Comparison of ENCODE assay signal across 13 mouse cellular contexts in genomic region chr12:37110977-37111376, GRCm38 (mm10). TPM values are rescaled to one million over a fixed set of nuclear protein-coding genes. Genes with fewer than 3 reads are reported as not detected.
A peak's percentile ranks its signal among the peaks of the same experiment; 100 is the strongest.
DNase-seq lines count a peak whose midpoint lies in the region; ATAC-seq and TF ChIP-seq lines count a peak whose summit lies in the region.
"Had no signal": no experiment of that assay in that cellular context is flagged by ENCODE, and none has a peak within 500 bp of the region (broad histone marks: within the 10 kb centered on the region; RNA-seq: fewer than 3 reads in every experiment).

No protein-coding gene starts in this region.

- peaks cover 9% of the 10 kb centered on the region; the same call in 1 of the 2 replicates for H3K4me1 ChIP-seq in heart, postnatal 0 days (ENCODE audit: control insufficient read depth, insufficient read depth)
- H3K4me1 ChIP-seq in lung, embryonic 16.5 days (replicated peaks; ENCODE audit: control insufficient read depth, insufficient read depth, low read length), result peaks cover 5% of the 10 kb centered on the region
- 0 out of 2 replicates have a peak, but pooled peaks cover 2% of the 10 kb centered on the region for H3K4me1 ChIP-seq in embryonic fibroblast, embryonic 13.5 days (ENCODE audit: control insufficient read depth, insufficient read depth, low read length)
- H3K4me1 ChIP-seq in stomach, embryonic 16.5 days (ENCODE audit: control insufficient read depth, insufficient read depth, low read length), result peaks cover 5% of the 10 kb centered on the region
- H3K4me1 ChIP-seq: liver, embryonic 12.5 days had no signal

- WGBS in heart, postnatal 0 days, result 42% methylated on average over 9 of the region's 9 CpGs
- WGBS in lung, embryonic 16.5 days, result 24% methylated on average over 9 of the region's 9 CpGs
- WGBS in stomach, embryonic 16.5 days, result 45% methylated on average over 9 of the region's 9 CpGs

- peak overlapping the region; percentile 37 for H3K4me2 ChIP-seq in heart, postnatal 0 days (ENCODE audit: low read depth, low read length)
- H3K4me2 ChIP-seq in lung, embryonic 16.5 days (ENCODE audit: low read depth, low read length), result peak overlapping the region; percentile 52
- peak overlapping the region; percentile 43 for H3K4me2 ChIP-seq in stomach, embryonic 16.5 days (ENCODE audit: low read depth, low read length)
- H3K4me2 ChIP-seq: forebrain, embryonic 12.5 days; hindbrain, embryonic 15.5 days; liver, embryonic 12.5 days had no signal

- no peak for TF ChIP-seq CTCF in heart, postnatal 0 days (IDR thresholded peaks at IDR 0.05; ENCODE audit: low read depth)
- TF ChIP-seq CTCF in embryonic fibroblast, embryonic 13.5 days (IDR thresholded peaks at IDR 0.05; ENCODE audit: borderline replicate concordance, insufficient read depth, low read length), result no peak

- peak overlapping the region; percentile 46; the same call in 1 of the 2 replicates for H3K27ac ChIP-seq in heart, postnatal 0 days (ENCODE audit: low read depth)
- peak overlapping the region; percentile 63 for H3K27ac ChIP-seq in lung, embryonic 16.5 days (ENCODE audit: low read length)
- no peak overlapping the region for H3K27ac ChIP-seq in embryonic fibroblast, embryonic 13.5 days (ENCODE audit: insufficient read depth, low read length)
- H3K27ac ChIP-seq in stomach, embryonic 16.5 days (ENCODE audit: low read length), result no peak overlapping the region; the same call in 1 of the 2 replicates
- H3K27ac ChIP-seq: forebrain, embryonic 12.5 days; hindbrain, embryonic 15.5 days; liver, embryonic 12.5 days had no signal

- no peak for TF ChIP-seq POLR2A in embryonic fibroblast, embryonic 13.5 days (IDR thresholded peaks at IDR 0.05; ENCODE audit: low read depth, low read length)

- intact Hi-C loops in heart, postnatal 14 days (cut with DNase I), result loop anchor here (10.0 kb wide), 2 partner anchors 54 to 164 kb away; no protein-coding TSS in a partner anchor

- H3K9me3 ChIP-seq in heart, postnatal 0 days (replicated peaks; ENCODE audit: control insufficient read depth, low read length), result no peaks in the 10 kb centered on the region
- H3K9me3 ChIP-seq in lung, embryonic 16.5 days (ENCODE audit: control insufficient read depth, low read length), result no peaks in the 10 kb centered on the region
- H3K9me3 ChIP-seq in stomach, embryonic 16.5 days (replicated peaks; ENCODE audit: control insufficient read depth, low read length), result no peaks in the 10 kb centered on the region
- H3K9me3 ChIP-seq: forebrain, embryonic 12.5 days; hindbrain, embryonic 15.5 days; liver, embryonic 12.5 days had no signal

- ATAC-seq in heart, postnatal 0 days (ENCODE audit: insufficient read depth, low read depth), result no peak
- ATAC-seq in lung, embryonic 16.5 days (ENCODE audit: low read depth), result no peak
- ATAC-seq in stomach, embryonic 16.5 days (ENCODE audit: insufficient read depth, low FRiP score), result no peak
- no peak for ATAC-seq in frontal cortex, adult (ENCODE audit: low TSS enrichment)
- ATAC-seq: liver, embryonic 12.5 days had no signal

- H3K27me3 ChIP-seq in heart, postnatal 0 days (ENCODE audit: control insufficient read depth, insufficient read depth, low read length), result peaks cover 35% of the 10 kb centered on the region
- H3K27me3 ChIP-seq in lung, embryonic 16.5 days (ENCODE audit: control insufficient read depth, insufficient read depth, low read depth, low read length), result peaks cover 3% of the 10 kb centered on the region; the same call in 1 of the 2 replicates
- H3K27me3 ChIP-seq in stomach, embryonic 16.5 days (ENCODE audit: control insufficient read depth, insufficient read depth, low read length), result peaks cover 19% of the 10 kb centered on the region

- no peak for DNase-seq in heart, postnatal 0 days (ENCODE audit: low spot score)
- no peak for DNase-seq in heart, postnatal 14 days
- no peak for DNase-seq in lung, postnatal 25 days (ENCODE audit: low spot score)
- DNase-seq: cerebellum, adult 2 months; embryo, embryonic 11 days; kidney, postnatal 25 days had no signal

- TF ChIP-seq EP300 in heart, postnatal 0 days (IDR thresholded peaks at IDR 0.05; ENCODE audit: low read depth), result no peak

- H3K36me3 ChIP-seq in heart, postnatal 0 days (replicated peaks; ENCODE audit: control insufficient read depth, insufficient read depth, low read length), result no peaks in the 10 kb centered on the region
- no peaks in the 10 kb centered on the region for H3K36me3 ChIP-seq in lung, embryonic 16.5 days (ENCODE audit: control insufficient read depth, insufficient read depth, low read length)
- no peaks in the 10 kb centered on the region for H3K36me3 ChIP-seq in stomach, embryonic 16.5 days (ENCODE audit: control insufficient read depth, insufficient read depth, low read length)
- H3K36me3 ChIP-seq: forebrain, embryonic 12.5 days; hindbrain, embryonic 15.5 days; liver, embryonic 12.5 days had no signal

- H3K4me3 ChIP-seq in heart, postnatal 0 days (ENCODE audit: low read depth, low read length), result peak overlapping the region; percentile 43
- peak overlapping the region; percentile 52 for H3K4me3 ChIP-seq in lung, embryonic 16.5 days (ENCODE audit: low read length)
- H3K4me3 ChIP-seq in embryonic fibroblast, embryonic 13.5 days (ENCODE audit: insufficient read depth, low read length), result peak overlapping the region; percentile 16; the same call in 1 of the 2 replicates
- H3K4me3 ChIP-seq in stomach, embryonic 16.5 days (replicated peaks; ENCODE audit: low read length), result peak overlapping the region; percentile 29
- H3K4me3 ChIP-seq: forebrain, embryonic 12.5 days; hindbrain, embryonic 15.5 days; liver, embryonic 12.5 days had no signal

- H3K9ac ChIP-seq in heart, postnatal 0 days (replicated peaks; ENCODE audit: low read depth, low read length), result peak overlapping the region; percentile 42; the same call in 1 of the 2 replicates
- peak overlapping the region; percentile 64 for H3K9ac ChIP-seq in lung, embryonic 16.5 days (ENCODE audit: low read length)
- no peak overlapping the region; the same call in 1 of the 2 replicates for H3K9ac ChIP-seq in stomach, embryonic 16.5 days (ENCODE audit: low read length)
- H3K9ac ChIP-seq: forebrain, embryonic 12.5 days; hindbrain, embryonic 15.5 days; liver, embryonic 12.5 days had no signal

RNA-seq across cellular contexts. Expression of gene Meox2, which starts 2.6 kb away (rescaled TPM):
- 8.9 and 26.6 TPM in 2 replicates for total RNA-seq in heart, postnatal 0 days (2014; rRNA removed; ENCODE audit: low replicate concordance)
- 9.3 and 9.4 TPM in 2 replicates for polyA plus RNA-seq in heart, postnatal 0 days (2015; fragmentation: Nextera tagmentation; extraction: Ambion mirVana)
- total RNA-seq in heart, postnatal 14 days (2021), result 10 to 100 TPM; 18.9 to 21.1 TPM
- 44.6 and 46.4 TPM in 2 replicates for polyA plus RNA-seq in lung, embryonic 16.5 days (2015; fragmentation: Nextera tagmentation; extraction: Ambion mirVana)
- polyA plus RNA-seq in embryonic fibroblast, embryonic 13.5 days (2011; ENCODE audit: insufficient read length, low read depth, missing spikeins), result 1.0 and 4.4 TPM in 2 replicates
- polyA plus RNA-seq in stomach, embryonic 16.5 days (2015; fragmentation: Nextera tagmentation; extraction: Ambion mirVana), result 6.1 and 6.7 TPM in 2 replicates
- polyA plus RNA-seq: cerebellum, adult 2 months had no signal

Comparison
In these comparisons a context has a peak if more than half of its experiments do, and no peak if none do; other contexts are left out.
1. H3K27ac ChIP-seq: peak in heart, postnatal 0 days (single experiment) and lung, embryonic 16.5 days (single experiment); none in embryonic fibroblast, embryonic 13.5 days (single experiment) and stomach, embryonic 16.5 days (single experiment).
2. Peak in every context shown above with its lines, with median percentiles within 50 percentile points of each other: H3K4me2 ChIP-seq and H3K4me3 ChIP-seq.